Mouse (Mus musculus) heart, adult 8-10 months (tissue): ENCODE measurements around the gene Ehd1. TPM values are rescaled to one million over a fixed set of nuclear protein-coding genes. Genes with fewer than 3 reads are reported as not detected.

ENCODE experiments used
- DNase-seq: peaks from one replicate; pipeline ENCODE4 v3.0.0; 2022; ENCODE audit warnings: low spot score
- total RNA-seq, 4 experiments: library from RNA; stranded (reverse); gene quantifications; 2 replicates each; pipeline ENCODE4 v1.2.4; 2022

The Ehd1 gene
- total RNA-seq, 4 experiments from 2014 or later = 88.7 to 99.1 (median 92.3) TPM

DNA sequence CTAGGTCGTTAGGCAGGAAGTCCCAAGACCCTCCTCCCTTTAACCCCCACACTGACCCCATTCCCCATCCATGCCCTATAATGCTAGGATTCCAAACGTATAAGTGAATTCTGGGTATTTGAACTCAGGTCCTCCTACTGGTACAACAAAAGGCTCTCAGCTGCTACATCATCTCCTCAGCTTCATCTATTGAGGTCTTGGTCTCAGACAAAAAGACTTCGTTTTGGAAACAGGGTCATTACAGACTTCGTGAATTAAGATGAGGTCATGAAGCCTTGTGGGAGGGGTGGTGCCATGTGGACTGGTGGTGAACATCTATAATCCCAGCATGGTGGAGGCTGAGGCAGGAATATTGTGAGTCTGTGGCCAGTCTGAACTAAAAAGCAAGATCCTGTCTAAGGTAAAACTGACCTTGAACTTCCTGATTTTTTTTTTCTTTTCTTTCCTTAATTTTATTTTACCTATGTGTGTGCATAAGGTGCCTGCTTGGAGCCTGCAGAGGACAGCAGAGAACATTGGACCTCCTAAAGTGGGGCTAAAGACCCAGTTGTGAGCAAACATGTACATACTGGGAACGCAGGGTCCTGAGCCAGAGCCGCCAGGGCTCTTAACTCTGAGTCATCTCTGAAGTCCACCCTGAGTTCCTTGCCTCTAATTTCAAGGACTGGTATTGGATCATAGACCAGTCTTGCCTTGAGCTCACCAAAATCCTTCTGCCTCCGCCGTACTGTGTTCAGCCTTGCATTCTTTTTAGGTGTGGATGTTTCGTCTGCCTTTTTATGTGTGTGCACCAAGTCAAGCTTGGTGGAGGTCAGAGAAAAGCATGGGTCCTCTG lies 57.5 kb downstream of the Ehd1 start:
- DNase-seq = no peak

GRCm38 (mm10) chr19:6334673-6335457 lies 58.3 kb downstream of the Ehd1 start, which contains the start of gene Men1:
Gene Men1 (plus strand): TSS chr19:6334979.
- DNase-seq = peak; percentile 98

GRCm38 (mm10) chr19:6335458-6335827 lies 58.9 kb downstream of the Ehd1 start:
- no peak for DNase-seq

GRCm38 (mm10) chr19:6336920-6337319 lies 60.4 kb downstream of the Ehd1 start:
- DNase-seq = no peak

DNA sequence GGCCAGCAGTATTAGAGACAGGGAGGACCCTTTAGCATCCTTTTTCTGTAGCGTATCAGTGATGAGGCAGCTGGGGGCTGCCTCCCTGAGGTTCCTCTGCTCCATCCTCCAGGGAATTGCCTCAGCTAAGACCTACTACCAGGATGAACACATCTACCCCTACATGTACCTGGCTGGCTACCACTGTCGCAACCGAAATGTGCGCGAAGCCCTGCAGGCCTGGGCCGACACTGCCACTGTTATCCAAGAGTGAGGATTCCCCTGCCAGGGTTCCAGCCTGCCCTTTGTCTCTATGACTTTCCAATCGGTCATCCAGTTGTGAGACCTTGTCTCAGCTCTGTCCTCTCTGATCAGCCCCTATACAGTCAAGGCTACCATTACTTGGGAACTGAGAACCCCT lies 61.6 kb downstream of the Ehd1 start:
- DNase-seq = no peak

- no peak for DNase-seq
Observed at GRCm38 (mm10) chr19:6338716-6339115, 62.2 kb downstream of the Ehd1 start.

DNA sequence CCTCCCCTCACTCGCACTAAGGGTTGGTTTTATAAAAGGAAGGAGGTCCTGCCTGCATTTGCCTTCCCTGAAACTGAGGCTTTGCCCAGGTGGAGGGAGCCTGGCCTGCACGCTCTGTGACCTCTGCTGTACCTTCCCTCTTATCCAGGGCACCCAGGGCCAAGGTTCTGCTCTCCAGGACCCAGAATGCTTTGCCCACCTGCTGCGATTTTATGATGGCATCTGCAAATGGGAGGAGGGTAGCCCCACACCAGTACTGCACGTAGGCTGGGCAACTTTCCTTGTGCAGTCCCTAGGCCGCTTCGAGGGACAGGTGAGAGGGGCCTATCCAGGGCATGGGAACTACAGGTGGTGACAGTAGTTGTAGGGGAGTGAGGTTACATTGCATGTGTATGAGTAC lies 62.7 kb downstream of the Ehd1 start:
- DNase-seq = no peak

GRCm38 (mm10) chr19:6339890-6340504 lies 63.5 kb downstream of the Ehd1 start:
- DNase-seq = no peak

DNA sequence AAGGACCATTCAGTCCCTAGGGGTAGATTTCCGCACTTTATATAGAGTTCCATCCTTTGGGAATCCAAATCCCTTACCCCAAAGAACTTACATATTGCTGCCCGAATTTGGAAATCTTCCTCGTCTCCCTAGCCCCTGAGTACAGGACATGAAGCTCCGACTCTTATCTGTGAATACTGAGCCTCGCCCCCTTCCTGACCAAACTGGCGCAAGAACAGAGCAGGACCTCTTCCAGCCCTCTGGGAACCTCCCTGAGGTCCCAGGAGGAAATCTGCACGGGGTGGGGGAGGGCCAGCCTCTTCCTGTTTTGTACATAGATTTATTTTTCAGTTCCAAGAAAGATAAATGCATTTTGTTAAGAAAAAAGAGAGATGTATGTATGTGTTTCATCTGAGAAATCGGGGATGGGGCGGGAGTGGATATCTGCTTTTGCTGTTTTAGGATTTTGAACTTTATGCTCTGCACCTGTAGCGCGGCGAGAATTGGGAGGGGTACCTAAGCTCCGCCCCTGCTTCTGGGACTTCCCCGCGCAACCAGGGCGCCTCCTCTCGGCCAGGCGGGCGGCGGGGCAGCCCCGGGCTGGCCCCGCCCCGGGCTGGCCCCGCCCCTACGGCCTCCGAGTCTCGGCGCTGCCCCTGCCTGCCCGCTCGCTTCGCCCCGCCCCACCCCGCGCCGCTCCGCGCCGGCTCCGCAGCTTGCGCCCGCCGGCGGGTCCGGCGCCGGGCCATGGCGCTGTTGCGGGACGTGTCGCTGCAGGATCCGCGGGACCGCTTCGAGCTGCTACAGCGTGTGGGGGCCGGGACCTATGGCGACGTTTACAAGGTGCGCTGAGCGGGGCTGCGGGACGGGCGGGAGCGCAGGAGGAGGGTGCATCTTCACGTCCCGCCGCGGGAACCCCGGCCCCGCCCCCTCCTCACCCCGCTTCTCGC lies 64.3 kb downstream of the Ehd1 start, which contains the start of gene Map4k2:
TSS of gene Map4k2 (plus strand) at position 612 of the 929 bp plus-strand sequence.
- DNase-seq = peak; percentile 81

GRCm38 (mm10) chr19:6341453-6342077 lies 65.0 kb downstream of the Ehd1 start:
- no peak for DNase-seq

GRCm38 (mm10) chr19:6342276-6342933 lies 65.9 kb downstream of the Ehd1 start:
- DNase-seq = no peak

- no peak for DNase-seq
Observed at GRCm38 (mm10) chr19:6343066-6343925, 66.8 kb downstream of the Ehd1 start.

- no peak for DNase-seq
Observed at GRCm38 (mm10) chr19:6343996-6344395, 67.5 kb downstream of the Ehd1 start.

- no peak for DNase-seq
Observed at GRCm38 (mm10) chr19:6346023-6346422, 69.5 kb downstream of the Ehd1 start.

- DNase-seq = no peak
Observed at GRCm38 (mm10) chr19:6346661-6347060, 70.1 kb downstream of the Ehd1 start.

DNA sequence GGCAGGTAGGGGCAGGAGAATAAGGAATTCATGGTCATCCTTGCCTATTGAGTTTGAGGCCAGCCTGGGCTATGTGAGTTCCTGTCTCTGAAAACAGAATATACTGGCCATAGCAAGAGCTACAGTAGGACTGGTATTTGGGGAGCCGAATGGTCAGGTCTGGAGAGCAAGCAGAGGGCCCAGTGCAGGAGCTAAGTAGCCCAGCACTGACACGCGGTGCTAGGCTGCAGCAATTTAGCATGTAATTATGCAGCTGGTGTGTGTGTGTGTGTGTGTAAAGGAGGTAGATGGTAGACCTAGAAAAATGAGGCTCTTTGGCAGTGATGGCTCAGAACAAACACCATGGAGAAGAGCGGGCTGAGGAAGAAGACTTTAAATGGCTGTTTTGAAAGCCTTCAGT lies 71.1 kb downstream of the Ehd1 start:
- DNase-seq = no peak

DNA sequence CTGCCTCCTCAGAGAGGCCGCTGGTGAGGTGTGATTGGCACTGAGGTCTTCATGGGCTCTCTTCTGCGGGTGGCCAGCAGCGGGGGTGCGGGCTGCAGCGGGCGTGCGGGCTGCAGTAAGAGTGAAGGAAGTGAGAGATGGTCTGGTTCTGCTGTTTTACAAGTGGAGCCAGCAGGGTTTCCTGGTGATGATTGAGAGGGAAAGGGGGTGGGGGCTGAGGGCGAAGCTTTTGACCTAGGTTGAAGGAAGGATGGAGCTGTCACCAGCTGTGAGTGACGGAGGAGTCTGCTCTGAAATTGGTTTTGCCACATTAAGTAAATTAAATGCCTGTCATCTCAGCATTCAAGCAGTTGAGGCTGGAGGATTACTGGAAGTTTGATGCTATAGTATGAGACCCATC lies 72.2 kb downstream of the Ehd1 start:
- DNase-seq = no peak

DNA sequence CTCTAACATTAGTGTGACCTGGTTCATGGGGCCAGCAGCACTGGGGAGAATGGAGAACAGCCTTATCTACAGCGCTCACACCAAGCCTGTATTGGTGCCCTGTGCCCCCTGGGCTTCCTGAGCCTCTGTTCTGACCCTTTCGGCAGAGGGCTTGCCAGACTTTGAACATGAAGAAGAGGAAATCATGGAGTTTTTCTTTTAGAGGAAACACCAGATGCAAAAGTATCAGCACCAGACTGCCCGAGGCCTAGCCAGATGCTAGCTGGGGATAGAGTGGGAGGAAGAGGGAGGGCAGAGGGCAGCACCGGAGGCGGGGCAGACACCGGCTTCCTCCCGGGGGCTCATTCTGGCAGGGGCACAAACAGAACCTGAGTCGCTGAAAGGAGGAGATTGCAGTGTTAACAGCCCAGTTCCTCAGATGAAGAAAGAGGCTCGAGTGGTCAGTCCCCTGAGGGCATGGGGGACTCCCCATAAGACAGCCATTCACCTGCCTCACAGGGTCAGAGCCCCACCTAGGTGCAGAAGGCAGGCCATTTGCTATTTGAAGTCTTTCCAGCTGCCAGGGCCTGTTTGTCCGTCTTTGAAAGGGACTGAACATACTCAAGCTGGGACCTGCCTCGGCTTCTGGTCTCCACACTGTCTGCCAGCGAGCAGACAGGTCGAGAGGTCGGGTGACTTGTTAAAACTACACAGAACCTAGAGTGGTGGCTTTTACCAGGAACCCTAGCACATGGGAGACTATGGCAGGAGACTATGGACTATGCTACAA lies 72.9 kb downstream of the Ehd1 start:
- no peak for DNase-seq
